Mouse (Mus musculus): ENCODE data around the gene Il6.
"Not testable (repeated sequence)": the region's sequence is repeated elsewhere in the genome, so short reads cannot be mapped to it uniquely, and the experiment has no call there.

Gene Il6

DNA sequence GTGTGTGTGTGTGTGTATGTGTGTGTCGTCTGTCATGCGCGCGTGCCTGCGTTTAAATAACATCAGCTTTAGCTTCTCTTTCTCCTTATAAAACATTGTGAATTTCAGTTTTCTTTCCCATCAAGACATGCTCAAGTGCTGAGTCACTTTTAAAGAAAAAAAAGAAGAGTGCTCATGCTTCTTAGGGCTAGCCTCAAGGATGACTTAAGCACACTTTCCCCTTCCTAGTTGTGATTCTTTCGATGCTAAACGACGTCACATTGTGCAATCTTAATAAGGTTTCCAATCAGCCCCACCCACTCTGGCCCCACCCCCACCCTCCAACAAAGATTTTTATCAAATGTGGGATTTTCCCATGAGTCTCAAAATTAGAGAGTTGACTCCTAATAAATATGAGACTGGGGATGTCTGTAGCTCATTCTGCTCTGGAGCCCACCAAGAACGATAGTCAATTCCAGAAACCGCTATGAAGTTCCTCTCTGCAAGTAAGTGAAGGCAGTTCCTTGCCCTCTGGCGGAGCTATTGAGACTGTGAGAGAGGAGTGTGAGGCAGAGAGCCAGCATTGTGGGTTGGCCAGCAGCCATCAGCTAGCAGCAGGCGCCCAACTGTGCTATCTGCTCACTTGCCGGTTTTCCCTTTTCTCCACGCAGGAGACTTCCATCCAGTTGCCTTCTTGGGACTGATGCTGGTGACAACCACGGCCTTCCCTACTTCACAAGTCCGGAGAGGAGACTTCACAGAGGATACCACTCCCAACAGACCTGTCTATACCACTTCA is at the start of gene Il6:
Gene Il6, plus strand, starts transcription at position 389 of the 778 bp plus-strand sequence.
- peak; percentile 93 to 95 for DNase-seq (ENCODE audit: low spot score in 2 of 2)

DNA sequence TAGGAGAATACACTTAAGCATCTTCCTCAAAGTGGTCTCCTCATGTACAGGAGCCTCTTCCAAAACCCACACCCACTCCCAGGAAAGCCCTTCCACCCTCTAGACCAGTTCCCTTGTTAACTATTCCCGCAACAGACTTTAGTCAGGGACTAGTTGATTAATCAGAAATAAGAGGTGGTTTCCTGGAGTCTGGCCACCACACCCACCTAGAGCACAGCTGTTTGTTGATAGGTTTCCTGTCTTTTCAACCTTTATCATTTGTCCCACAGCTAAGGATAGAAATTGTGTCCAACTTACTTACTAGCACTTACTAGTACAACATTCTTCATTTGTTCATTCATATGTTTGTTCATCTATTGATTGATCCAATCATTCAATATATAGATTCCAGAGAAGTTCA is 49.4 kb upstream of the Il6 start:
- no peak for DNase-seq (ENCODE audit: low spot score in 2 of 2)

DNA sequence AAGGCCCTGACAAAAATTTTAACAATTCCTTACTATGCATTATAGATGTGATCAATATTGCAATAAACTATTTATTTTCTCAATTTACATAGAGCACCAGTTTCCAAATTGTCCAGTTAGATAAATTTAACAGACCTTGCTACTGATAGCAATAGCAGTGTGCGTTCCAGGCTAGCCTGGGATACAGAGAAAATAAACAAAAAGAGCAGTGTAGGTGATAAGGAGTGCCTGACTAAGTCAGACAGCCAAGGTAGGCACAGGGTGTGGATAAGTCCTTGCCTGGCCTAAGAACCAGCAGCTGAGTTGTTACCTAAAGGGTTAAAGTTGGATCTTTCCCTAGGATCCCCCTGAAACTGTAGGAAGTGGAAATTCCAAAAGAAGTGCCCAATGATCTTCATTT is 42.7 kb upstream of the Il6 start:
- DNase-seq (ENCODE audit: low spot score in 2 of 2): no peak

DNA sequence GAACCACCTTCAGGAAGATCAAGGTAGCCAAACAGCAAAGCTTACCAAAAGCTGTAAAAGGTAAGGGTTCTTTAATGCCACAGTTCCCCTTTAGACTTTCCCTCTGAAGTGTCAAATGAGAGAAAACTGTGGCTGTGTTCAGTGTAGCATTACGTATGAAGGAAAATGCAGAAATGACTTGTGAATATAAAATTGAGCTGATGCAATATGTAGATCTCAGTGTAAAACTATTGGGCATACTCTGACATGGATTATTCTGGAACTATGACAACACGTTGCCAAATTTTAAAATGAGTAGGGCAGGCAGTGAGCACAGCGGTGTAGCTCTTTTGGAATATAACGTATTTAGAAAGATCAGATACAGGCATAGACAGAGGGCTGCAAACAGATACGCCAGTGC is 40.1 kb upstream of the Il6 start:
- no peak for DNase-seq (ENCODE audit: low spot score in 2 of 2)

DNA sequence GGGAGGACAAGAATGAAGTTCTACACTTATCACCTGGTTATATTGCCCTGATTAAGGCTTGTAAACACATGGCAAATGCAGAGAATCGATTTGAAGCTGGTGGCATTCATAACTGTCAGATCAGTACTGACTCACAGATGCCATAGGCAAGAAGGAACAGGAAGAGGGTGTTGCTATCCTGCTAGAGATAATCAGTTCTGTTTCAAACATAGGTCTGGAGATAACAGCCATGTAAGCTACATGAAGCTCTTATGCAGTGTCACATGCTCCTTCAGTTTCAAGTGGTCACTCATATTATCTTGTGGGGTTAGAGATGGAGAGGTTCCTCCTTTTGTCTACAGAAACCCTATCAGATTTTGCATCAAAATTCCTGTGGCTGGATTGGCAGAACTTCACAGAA is 39.4 kb upstream of the Il6 start:
- no peak for DNase-seq (ENCODE audit: low spot score in 2 of 2)

DNA sequence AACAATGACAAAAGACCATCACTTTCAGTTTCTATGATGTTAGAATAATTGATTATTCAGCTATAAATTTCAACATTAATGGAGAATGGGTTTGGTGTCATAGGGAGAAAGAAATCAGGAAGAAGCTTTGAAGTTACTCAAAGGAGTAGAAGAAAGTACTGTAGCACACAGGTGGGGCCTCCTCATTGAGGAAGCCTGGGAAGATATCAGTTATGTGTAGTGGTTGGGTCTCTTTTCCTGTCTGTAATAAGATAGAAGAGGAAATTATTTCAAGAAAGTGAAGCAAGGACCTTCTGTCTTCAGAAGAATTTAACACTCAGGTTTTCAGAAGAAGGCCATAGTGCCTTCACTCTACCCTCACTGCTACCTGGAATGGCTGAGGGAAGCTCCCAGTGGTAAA is 38.8 kb upstream of the Il6 start:
- no peak for DNase-seq (ENCODE audit: low spot score in 2 of 2)

DNA sequence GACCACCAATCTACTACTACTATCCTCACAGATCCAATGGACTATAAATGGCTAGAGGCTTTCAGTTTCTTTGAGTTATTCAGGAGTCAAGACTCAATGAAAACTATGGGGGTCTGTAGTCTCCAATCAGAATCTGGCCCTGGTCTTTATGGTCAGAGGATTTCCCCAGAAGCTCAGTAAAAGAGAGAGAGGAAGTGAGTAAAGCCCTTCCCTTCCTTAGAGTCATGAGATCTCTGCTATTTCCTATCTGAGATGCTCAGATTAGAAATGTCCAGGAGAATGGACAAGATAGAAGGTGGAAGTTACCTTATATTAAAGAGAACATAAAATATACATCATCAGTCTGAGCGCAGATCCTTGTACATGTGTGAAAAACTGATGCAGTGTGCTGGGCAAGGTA is 19.3 kb upstream of the Il6 start:
- no peak for DNase-seq (ENCODE audit: low spot score in 2 of 2)

DNA sequence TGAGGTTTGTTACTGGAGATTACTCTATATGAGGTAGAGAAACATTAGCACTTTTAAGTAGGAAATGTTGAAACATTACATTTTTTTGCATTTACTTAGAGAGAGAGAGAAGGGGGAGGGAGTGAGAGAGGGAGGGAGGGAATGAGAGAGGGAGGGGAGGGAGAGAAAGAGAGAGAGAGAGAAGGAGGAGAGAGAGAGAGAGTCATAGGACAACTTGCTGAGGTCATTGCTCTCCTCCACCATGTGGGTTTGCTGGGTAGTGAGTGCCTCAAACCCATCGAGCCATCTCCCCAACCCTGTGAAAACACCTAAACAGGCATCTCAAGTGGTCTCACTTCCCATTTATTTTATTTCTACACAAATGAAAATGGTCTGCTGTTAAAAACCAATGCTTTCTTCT is 18.6 kb upstream of the Il6 start:
- DNase-seq (ENCODE audit: low spot score in 2 of 2): no peak

DNA sequence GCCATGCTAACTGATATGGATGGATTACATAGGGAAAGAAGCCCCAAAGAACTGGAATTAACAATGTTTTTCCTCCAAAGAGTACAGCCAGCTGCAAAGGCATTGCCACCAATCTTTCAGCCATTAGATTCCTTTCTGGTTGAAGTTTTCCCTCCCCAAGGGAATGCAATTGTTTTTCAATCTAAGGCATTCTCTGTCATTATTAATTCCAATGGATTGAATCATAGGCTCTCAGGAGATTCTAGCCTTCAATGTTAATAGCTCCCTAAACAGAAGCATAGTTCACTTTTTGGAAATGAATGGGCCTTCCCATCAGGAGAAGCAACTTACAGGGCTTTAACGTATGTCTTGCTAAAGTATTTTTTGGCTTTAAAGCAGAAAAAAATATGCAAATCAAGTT is 15.6 kb upstream of the Il6 start:
- no peak for DNase-seq (ENCODE audit: low spot score in 2 of 2)

DNA sequence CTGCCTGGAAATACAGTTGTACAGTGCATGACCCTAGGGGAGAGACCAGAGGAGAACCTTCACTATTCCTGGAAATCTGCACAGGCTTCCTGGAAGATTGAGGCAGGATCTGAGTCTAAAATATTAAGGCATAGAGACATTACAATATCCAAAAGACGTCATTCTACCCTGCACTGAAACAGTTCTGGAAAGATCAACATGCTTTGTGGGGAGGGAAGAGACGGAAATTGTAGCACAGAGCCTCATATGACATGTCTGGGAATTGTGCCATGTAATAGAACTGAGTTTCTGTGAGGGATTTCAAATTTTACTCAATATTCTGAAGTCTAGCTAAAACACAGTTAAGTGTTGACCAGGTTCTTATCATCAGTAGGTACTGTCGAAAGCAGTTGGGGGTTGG is 12.0 kb upstream of the Il6 start:
- DNase-seq (ENCODE audit: low spot score in 2 of 2): no peak

DNA sequence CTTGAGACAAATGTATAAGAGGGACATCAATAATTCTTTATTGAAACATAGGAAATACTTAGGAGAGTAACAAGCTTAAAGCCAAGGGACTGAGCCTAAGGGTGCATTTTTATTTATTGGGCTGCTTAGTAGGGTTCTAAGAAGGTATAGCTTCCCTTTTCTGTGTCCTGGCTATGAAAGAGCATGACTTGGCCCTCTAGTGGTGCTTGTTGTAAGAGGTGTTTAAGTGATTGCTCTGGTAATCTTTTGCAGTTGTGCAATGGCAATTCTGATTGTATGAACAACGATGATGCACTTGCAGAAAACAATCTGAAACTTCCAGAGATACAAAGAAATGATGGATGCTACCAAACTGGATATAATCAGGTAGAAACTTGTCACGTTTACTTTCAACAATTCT is 1.7 kb downstream of the Il6 start:
- DNase-seq (ENCODE audit: low spot score in 2 of 2): peak; percentile 22 to 23

DNA sequence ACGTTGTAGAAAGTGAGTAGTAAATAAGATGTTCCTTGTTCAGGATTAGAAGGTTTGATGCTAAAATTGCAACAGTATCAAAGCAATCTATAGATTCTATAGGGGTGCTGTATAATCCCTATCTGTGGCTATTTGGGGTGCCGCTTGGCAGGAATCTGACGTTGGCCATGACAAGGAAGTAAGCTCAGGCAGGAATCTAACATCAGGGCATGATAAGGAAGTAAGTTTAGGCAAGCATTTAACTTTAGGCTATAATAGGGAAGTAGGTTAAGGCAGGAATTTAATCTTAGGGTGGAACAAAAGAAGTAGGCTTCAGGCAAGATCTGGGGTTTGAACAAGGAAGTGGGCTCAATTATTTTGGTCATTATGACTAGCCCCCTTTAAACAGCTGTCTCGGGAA is 22.9 kb downstream of the Il6 start:
- DNase-seq (ENCODE audit: low spot score in 2 of 2): not testable (repeated sequence)

DNA sequence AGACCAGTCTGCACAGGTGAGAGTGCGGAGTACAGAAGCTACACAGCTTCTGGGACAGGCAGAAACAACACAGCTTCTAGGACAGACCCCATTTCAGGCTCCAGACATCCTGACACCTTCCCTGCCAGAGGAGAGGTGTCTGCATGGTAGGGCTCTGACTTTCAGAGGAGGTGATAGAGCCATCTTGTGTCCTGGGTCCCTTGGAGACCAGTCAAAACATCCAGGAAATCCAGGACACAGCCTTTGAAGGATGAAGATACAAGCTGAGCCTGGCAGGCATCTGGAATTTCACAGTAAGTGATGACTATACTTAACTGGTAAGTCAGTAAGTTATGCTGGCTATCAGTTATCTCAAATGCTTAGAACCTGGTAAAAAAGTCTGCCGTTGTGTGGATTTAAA is 24.2 kb downstream of the Il6 start:
- DNase-seq (ENCODE audit: low spot score in 2 of 2): not testable (repeated sequence)

DNA sequence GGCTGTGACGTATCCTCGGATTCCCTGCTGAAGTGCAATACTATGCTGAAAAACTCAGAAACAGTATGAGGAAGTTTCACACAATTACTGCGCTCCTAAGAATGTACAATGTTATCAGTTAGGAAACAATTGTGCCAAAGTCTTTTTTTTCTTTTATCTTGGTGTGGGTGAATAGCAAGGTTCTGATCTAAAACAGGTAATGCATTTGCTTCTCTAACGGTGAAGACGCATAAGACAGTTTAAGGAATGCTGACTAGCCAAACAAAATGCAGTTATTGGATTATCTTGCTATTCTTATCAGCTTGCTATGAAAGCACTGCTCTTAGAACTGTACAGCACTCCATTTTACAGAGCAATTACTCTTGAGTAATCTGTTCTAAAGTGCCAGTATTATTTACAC is 26.4 kb downstream of the Il6 start:
- DNase-seq (ENCODE audit: low spot score in 2 of 2): not testable (repeated sequence)

DNA sequence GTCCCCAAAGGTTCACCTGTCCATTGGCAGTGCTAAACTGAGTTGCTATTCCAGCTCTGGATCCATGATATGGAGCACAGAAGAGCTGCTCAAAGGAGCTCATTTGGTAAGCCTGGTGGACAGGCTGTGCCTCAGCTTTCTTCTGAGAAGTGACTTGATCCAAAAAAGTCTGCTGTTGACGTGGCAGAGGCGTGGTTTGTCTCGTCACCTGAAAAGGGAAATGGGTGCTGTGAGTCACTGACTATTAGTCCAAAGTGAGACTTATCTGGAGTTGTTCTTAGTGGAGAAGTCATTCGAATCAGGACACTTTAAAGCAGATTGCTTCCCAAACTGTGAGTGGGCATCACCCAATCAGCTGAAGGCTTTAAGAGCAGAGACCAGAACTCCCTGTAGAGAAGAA is 26.9 kb downstream of the Il6 start:
- DNase-seq (ENCODE audit: low spot score in 2 of 2): not testable (repeated sequence)

DNA sequence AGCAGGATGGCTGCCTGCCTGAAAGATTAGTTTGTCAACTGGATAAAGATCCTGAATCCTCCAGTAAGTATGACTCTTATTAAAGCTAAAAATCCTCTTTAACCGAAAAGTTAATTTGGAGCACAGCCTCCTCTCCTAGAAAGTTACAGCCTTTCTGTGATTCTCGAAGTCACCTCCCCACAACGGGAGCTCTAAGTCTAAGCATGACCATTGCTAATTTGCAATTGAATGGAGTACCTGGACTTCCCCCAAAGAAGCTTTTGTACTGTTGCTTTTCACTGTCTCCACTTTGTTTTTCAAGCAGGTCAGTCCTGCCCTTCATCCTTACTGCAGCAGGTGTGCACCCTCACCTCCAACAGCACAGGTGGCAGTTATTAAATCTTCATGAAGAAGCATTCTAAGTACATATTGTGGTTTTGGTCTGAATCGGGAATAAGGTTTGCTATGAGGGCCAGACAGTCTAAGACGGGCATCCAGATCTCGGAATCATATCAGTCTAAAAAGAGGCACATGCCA is 45.4 kb downstream of the Il6 start:
- DNase-seq (ENCODE audit: low spot score in 2 of 2): no peak

DNA sequence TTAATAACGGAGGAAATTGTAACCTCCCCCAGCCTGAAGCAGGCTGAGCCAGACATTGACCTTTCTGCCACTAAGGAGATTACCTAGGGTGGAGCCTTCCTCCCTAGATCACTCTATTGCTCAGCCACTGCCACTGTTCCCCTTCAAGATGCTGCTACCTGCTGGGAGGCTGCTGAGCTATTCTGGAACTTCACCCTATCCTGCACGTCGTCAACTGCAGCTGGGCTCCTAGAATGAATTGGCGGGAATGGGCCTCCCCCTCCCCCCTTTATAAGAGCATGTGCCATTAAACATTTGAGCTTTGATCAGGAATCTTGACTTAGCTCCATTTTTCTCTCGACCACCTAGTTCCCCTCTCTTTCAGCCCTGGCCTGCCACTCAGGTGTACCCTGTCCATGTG is 46.7 kb downstream of the Il6 start:
- not testable (repeated sequence) for DNase-seq (ENCODE audit: low spot score in 2 of 2)

DNA sequence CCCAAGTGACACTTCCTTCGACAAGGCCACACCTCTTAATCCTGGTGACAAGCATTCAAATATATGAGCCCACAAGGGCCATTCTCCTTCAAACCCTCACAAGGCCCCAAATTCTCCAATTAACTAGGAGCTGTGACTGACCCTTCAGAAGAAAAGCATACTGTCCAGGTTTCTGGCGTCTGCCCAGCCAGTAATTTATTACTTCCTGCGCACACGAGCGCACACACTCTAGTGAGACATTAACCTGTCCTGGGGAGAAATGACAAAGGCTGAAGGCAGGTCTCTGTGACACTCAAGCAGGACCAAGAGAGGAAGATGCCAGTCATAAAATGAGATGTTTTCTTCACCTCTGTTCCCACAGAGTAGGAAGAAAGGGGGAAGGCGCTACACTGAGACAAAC is 54.8 kb downstream of the Il6 start:
- DNase-seq (ENCODE audit: low spot score in 2 of 2): no peak
